Mouse (Mus musculus): ENCODE data around the gene Dhx29. TPM values are rescaled to one million over a fixed set of nuclear protein-coding genes. Genes with fewer than 3 reads are reported as not detected.

The Dhx29 gene
- polyA plus RNA-seq (2016; fragmentation: Nextera tagmentation; extraction: Ambion mirVana): 36.6 and 39.6 TPM in 2 replicates

GRCm38 (mm10) chr13:112927287-112928001 is at the start of gene Dhx29, which contains the start of gene Mtrex:
Dhx29 (plus strand) TSS chr13:112927454.
Mtrex (minus strand) TSS chr13:112927398.
- Histone ChIP-seq H3K27me3 (replicated peaks) (no peaks in the 10 kb centered on the region), H3K9ac (peak within 1 kb of the TSS; percentile 71), H3K9me3 (no peaks in the 10 kb centered on the region), H3K36me3 (peaks cover 4% of the 10 kb centered on the region), H3K27ac (peak within 1 kb of the TSS; percentile 64; the same call in 1 of the 2 replicates), H3K4me2 (replicated peaks) (peak within 1 kb of the TSS; percentile 71), H3K4me3 (peak within 1 kb of the TSS; percentile 63), H3K4me1 (peaks cover 11% of the 10 kb centered on the region)
- WGBS: under 1% methylated on average over 57 of the region's 57 CpGs
- peak; percentile 99 for ATAC-seq (ENCODE audit: low FRiP score, low read depth)

- Histone ChIP-seq H3K9ac (no peak overlapping the region), H3K9me3 (no peaks in the 10 kb centered on the region), H3K4me3 (no peak overlapping the region), H3K27me3 (replicated peaks) (no peaks in the 10 kb centered on the region), H3K36me3 (peaks cover 71% of the 10 kb centered on the region), H3K27ac (no peak overlapping the region), H3K4me1 (no peaks in the 10 kb centered on the region), H3K4me2 (replicated peaks) (no peak overlapping the region)
- ATAC-seq (ENCODE audit: low FRiP score, low read depth): no peak
- 94% methylated on average over 12 of the region's 12 CpGs for WGBS
These were observed 40.0 kb upstream of the Dhx29 start for GRCm38 (mm10) chr13:112887234-112887633.

GRCm38 (mm10) chr13:112902176-112902575 is 25.1 kb upstream of the Dhx29 start:
- H3K27ac ChIP-seq: no peak overlapping the region
- no peak overlapping the region for H3K9ac ChIP-seq
- no peaks in the 10 kb centered on the region for H3K4me1 ChIP-seq
- no peak for ATAC-seq (ENCODE audit: low FRiP score, low read depth)
- H3K4me2 ChIP-seq (replicated peaks): no peak overlapping the region
- H3K27me3 ChIP-seq (replicated peaks): no peaks in the 10 kb centered on the region
- no peak overlapping the region for H3K4me3 ChIP-seq
- no peaks in the 10 kb centered on the region for H3K9me3 ChIP-seq
- WGBS: 88% methylated on average over 3 of the region's 3 CpGs
- peaks cover 57% of the 10 kb centered on the region for H3K36me3 ChIP-seq

- H3K4me3 ChIP-seq: no peak overlapping the region
- peaks cover 28% of the 10 kb centered on the region for H3K36me3 ChIP-seq
- no peak overlapping the region for H3K4me2 ChIP-seq (replicated peaks)
- H3K9me3 ChIP-seq: no peaks in the 10 kb centered on the region
- no peaks in the 10 kb centered on the region for H3K27me3 ChIP-seq (replicated peaks)
- no peak overlapping the region for H3K9ac ChIP-seq
- H3K27ac ChIP-seq: no peak overlapping the region
- no peak for ATAC-seq (ENCODE audit: low FRiP score, low read depth)
- WGBS: 73% methylated on average over 4 of the region's 4 CpGs
- H3K4me1 ChIP-seq: no peaks in the 10 kb centered on the region
These were observed 17.6 kb upstream of the Dhx29 start for GRCm38 (mm10) chr13:112909663-112910062.

- Histone ChIP-seq H3K27ac (no peak overlapping the region), H3K9ac (no peak overlapping the region), H3K4me2 (replicated peaks) (no peak overlapping the region), H3K36me3 (peaks cover 25% of the 10 kb centered on the region), H3K27me3 (replicated peaks) (no peaks in the 10 kb centered on the region), H3K4me3 (no peak overlapping the region), H3K9me3 (no peaks in the 10 kb centered on the region), H3K4me1 (no peaks in the 10 kb centered on the region)
- ATAC-seq (ENCODE audit: low FRiP score, low read depth): no peak
- 90% methylated on average over 4 of the region's 4 CpGs for WGBS
These were observed 16.8 kb upstream of the Dhx29 start for GRCm38 (mm10) chr13:112910434-112910833.

- H3K27me3 ChIP-seq (replicated peaks): no peaks in the 10 kb centered on the region
- H3K9ac ChIP-seq: no peak overlapping the region
- ATAC-seq (ENCODE audit: low FRiP score, low read depth): no peak
- H3K27ac ChIP-seq: no peak overlapping the region
- H3K4me1 ChIP-seq: no peaks in the 10 kb centered on the region
- H3K9me3 ChIP-seq: no peaks in the 10 kb centered on the region
- no peak overlapping the region for H3K4me3 ChIP-seq
- 84% methylated on average over 4 of the region's 4 CpGs for WGBS
- H3K4me2 ChIP-seq (replicated peaks): no peak overlapping the region
- H3K36me3 ChIP-seq: peaks cover 24% of the 10 kb centered on the region
These were observed 8.0 kb upstream of the Dhx29 start for GRCm38 (mm10) chr13:112919141-112919865.

GRCm38 (mm10) chr13:112920906-112921305 is 6.3 kb upstream of the Dhx29 start:
- H3K9ac ChIP-seq: no peak overlapping the region
- H3K4me3 ChIP-seq: no peak overlapping the region
- peaks cover 2% of the 10 kb centered on the region for H3K4me1 ChIP-seq
- no peak overlapping the region for H3K4me2 ChIP-seq (replicated peaks)
- H3K27me3 ChIP-seq (replicated peaks): no peaks in the 10 kb centered on the region
- H3K27ac ChIP-seq: no peak overlapping the region
- WGBS: 91% methylated on average over 3 of the region's 3 CpGs
- peaks cover 21% of the 10 kb centered on the region for H3K36me3 ChIP-seq
- no peak for ATAC-seq (ENCODE audit: low FRiP score, low read depth)
- no peaks in the 10 kb centered on the region for H3K9me3 ChIP-seq

- H3K4me2 ChIP-seq (replicated peaks): no peak overlapping the region; the same call in 1 of the 2 replicates
- H3K4me1 ChIP-seq: peaks cover 11% of the 10 kb centered on the region
- no peak for ATAC-seq (ENCODE audit: low FRiP score, low read depth)
- 78% methylated on average over 6 of the region's 6 CpGs for WGBS
- peaks cover under 1% of the 10 kb centered on the region; the same call in 1 of the 2 replicates for H3K36me3 ChIP-seq
- no peak overlapping the region for H3K27ac ChIP-seq
- no peak overlapping the region for H3K9ac ChIP-seq
- H3K9me3 ChIP-seq: no peaks in the 10 kb centered on the region
- H3K4me3 ChIP-seq: no peak overlapping the region
- no peaks in the 10 kb centered on the region for H3K27me3 ChIP-seq (replicated peaks)
These were observed 2.0 kb upstream of the Dhx29 start for GRCm38 (mm10) chr13:112925266-112925665.

GRCm38 (mm10) chr13:112925976-112926375 is 1.3 kb upstream of the Dhx29 start:
- Histone ChIP-seq H3K9ac (peak overlapping the region; percentile 71; the same call in 1 of the 2 replicates), H3K9me3 (no peaks in the 10 kb centered on the region), H3K27ac (no peak overlapping the region), H3K36me3 (0 out of 2 replicates have a peak, but pooled peaks cover 2% of the 10 kb centered on the region), H3K4me1 (peaks cover 11% of the 10 kb centered on the region), H3K4me2 (replicated peaks) (peak overlapping the region; percentile 71), H3K27me3 (replicated peaks) (no peaks in the 10 kb centered on the region), H3K4me3 (peak overlapping the region; percentile 63)
- 74% methylated on average over 4 of the region's 4 CpGs for WGBS
- ATAC-seq (ENCODE audit: low FRiP score, low read depth): no peak

- 0 out of 2 replicates have a peak, but pooled peaks cover 2% of the 10 kb centered on the region for H3K36me3 ChIP-seq
- ATAC-seq (ENCODE audit: low FRiP score, low read depth): peak; percentile 26
- WGBS: under 1% methylated on average over 19 of the region's 19 CpGs
- no peaks in the 10 kb centered on the region for H3K27me3 ChIP-seq (replicated peaks)
- H3K9me3 ChIP-seq: no peaks in the 10 kb centered on the region
- H3K4me2 ChIP-seq (replicated peaks): peak overlapping the region; percentile 71
- H3K27ac ChIP-seq: peak overlapping the region; percentile 64; the same call in 1 of the 2 replicates
- peak overlapping the region; percentile 63 for H3K4me3 ChIP-seq
- H3K4me1 ChIP-seq: peaks cover 11% of the 10 kb centered on the region
- H3K9ac ChIP-seq: peak overlapping the region; percentile 71
These were observed 458 bp upstream of the Dhx29 start for GRCm38 (mm10) chr13:112926796-112927195.

GRCm38 (mm10) chr13:112928038-112928668 is 899 bp downstream of the Dhx29 start:
- Histone ChIP-seq H3K9me3 (no peaks in the 10 kb centered on the region), H3K27ac (no peak overlapping the region; the same call in 1 of the 2 replicates), H3K36me3 (peaks cover 11% of the 10 kb centered on the region), H3K27me3 (replicated peaks) (no peaks in the 10 kb centered on the region), H3K9ac (peak overlapping the region; percentile 71), H3K4me1 (peaks cover 11% of the 10 kb centered on the region), H3K4me3 (peak overlapping the region; percentile 63), H3K4me2 (replicated peaks) (peak overlapping the region; percentile 71)
- WGBS: 9% methylated on average over 8 of the region's 8 CpGs
- ATAC-seq (ENCODE audit: low FRiP score, low read depth): no peak

- 93% methylated on average over 8 of the region's 8 CpGs for WGBS
- H3K4me1 ChIP-seq: no peaks in the 10 kb centered on the region
- peaks cover 61% of the 10 kb centered on the region for H3K36me3 ChIP-seq
- H3K27ac ChIP-seq: no peak overlapping the region
- no peak overlapping the region for H3K4me3 ChIP-seq
- H3K4me2 ChIP-seq (replicated peaks): no peak overlapping the region
- ATAC-seq (ENCODE audit: low FRiP score, low read depth): no peak
- H3K27me3 ChIP-seq (replicated peaks): no peaks in the 10 kb centered on the region
- H3K9me3 ChIP-seq: no peaks in the 10 kb centered on the region
- H3K9ac ChIP-seq: no peak overlapping the region
These were observed 10.9 kb downstream of the Dhx29 start for GRCm38 (mm10) chr13:112938130-112938529.

Data from neural tube, embryonic 12.5 days (tissue).